Mouse (Mus musculus) stomach, adult 2 months (tissue): Measurements from ENCODE around the gene Cntn2. TPM values are rescaled to one million over a fixed set of nuclear protein-coding genes. Genes with fewer than 3 reads are reported as not detected.

ENCODE experiments used
- polyA plus RNA-seq: library from polyadenylated mRNA; depleted of rRNA; stranded (reverse); fragments of >200 nt; gene quantifications from 2 replicates; pipeline ENCODE4 v1.2.3, GENCODE M21; 2012; rRNA removed

Gene Cntn2
- 0.06 TPM in 2 replicates for polyA plus RNA-seq

DNA sequence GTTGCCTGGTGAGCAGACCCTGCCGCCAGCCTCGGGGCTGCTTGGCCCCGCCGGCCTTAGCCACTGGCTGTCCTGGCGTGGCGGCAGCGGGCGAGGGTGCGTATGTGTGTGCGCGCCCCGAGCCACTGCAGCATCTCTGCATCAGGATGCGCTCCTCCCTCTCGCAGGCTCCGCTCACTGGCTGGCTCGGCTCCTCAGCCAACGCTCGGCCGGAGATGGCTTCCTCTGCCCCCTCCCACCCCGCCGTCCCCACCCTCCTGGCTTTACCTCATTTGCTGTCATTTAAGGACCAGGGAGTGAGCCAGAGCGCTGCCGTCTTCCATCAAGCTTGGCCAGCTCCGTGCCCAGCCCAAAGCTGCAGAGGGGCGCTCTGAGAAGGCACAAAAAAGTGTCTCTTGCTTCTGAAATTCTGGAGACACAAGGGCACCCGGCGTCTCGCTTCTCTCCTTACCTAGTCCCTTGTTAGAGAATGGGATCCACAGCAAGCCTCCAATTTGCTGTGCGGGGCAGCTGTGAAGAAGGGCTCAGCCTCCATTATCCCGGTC, at the start of gene Cntn2:
TSS of gene Cntn2 (minus strand) at position 495 of the 545 bp plus-strand sequence.

DNA sequence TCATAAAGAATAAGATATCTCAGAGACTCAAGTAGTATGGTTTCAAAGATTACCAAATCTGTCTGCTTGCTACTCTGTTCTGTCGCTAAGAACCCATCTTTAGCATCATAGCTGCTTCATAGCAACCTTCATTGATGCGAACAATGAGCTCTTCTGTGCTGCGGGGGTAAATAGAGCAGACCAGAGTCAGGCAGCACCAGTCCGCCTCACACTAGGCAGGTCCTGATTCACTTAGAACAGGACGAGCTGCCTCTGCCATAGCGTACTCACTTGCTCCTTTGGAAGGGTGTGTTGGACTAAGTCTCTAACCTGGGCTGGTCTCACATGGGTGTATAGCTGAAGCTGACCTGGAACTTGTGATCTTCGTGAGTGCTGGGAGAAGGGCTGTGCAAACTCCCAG, 37.0 kb downstream of the Cntn2 start, which contains the start of gene Tmem81:
TSS of gene Tmem81 (plus strand) at position 173 of the 400 bp plus-strand sequence.

DNA sequence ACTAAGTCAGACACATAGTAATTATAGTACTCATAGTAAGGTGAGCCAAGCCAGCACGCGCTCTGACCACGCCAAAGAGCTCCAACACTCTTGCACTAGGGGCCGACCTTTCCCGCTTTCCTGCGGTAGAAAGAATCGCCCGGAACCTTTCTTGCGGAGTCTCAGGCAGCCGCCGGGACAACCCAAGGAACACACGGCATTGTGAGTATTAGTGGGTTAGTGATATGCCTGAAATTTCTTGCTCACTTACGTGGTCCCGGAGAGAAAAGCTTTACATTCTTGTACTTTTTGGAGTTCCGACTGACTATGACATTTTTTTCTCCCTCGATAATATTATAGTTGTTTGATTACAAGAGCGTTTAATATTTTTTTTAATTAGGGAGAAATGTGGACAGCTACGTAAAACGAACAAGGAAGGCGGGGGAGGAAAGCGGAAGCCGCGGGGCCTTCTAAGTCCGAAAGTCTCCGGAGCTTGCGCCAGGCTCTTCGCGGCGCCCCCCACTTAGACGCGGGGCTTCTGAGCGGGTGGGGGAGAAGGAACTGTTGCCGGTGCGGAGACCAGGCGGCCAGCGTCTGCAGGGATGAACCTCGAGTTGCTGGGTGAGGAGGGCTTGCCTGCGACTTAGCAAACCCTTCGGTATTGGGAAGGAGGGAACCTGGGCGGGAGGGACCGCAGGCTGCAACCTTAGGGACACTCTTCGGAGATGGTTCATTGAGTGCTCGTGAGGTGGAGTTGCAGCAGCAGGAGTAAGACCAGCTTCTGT, 65.9 kb downstream of the Cntn2 start, which contains the start of gene Rbbp5:
TSS of gene Rbbp5 (plus strand) at position 438 of the 764 bp plus-strand sequence.

Other genes starting within 250 kb of the Cntn2 start
- gene Klhdc8a, start 244.6 kb downstream of the Cntn2 start, polyA plus RNA-seq = 0.83 and 0.87 TPM in 2 replicates
- 2.5 and 2.8 TPM in 2 replicates for gene Nuak2, start 227.1 kb downstream of the Cntn2 start, polyA plus RNA-seq
- gene Tmcc2, start 152.0 kb downstream of the Cntn2 start, polyA plus RNA-seq = 4.5 and 6.3 TPM in 2 replicates
- gene Dstyk, start 125.7 kb downstream of the Cntn2 start, polyA plus RNA-seq = 3.3 and 3.7 TPM in 2 replicates
- gene Rbbp5, start 65.9 kb downstream of the Cntn2 start, polyA plus RNA-seq = 2.2 and 3.3 TPM in 2 replicates
- 0.54 and 1.2 TPM in 2 replicates for gene Tmem81, start 37.0 kb downstream of the Cntn2 start, polyA plus RNA-seq
- 0.28 and 0.51 TPM in 2 replicates for gene Nfasc, start 198.5 kb upstream of the Cntn2 start, polyA plus RNA-seq